ENCODE assay signal across 8 mouse cellular contexts in the genomic region with DNA sequence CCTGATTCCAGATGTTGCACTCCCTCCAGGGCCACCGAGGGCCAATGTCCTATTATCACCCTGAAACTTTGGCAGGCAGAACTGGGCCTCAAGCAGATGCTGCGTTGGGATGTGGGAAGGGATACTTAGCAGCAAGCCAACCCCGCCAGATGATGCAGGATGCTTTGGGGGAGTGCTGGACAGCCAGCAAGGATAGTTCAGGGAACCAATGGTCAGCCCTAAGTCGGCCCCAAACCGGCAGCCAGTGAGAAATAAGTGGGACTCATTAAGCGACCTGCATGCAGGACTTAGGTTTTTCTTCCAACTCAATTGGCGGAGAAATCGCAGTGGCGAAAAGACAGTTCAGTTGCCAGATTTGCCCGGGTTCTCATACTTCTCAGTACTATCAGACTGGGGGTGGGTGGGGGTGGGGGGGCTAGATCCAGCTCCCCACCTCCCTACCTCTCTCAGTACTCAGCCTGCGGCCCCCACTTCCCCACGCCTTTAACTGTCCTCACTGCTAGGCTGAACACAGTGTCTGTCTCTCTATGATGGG. TPM values are rescaled to one million over a fixed set of nuclear protein-coding genes. Genes with fewer than 3 reads are reported as not detected.
DNase-seq lines count a peak whose midpoint lies in the region; ATAC-seq lines count a peak whose summit lies in the region.

No protein-coding gene starts in this region.

- peak overlapping the region; percentile 85 for H3K4me2 ChIP-seq in forebrain, embryonic 12.5 days
- peak overlapping the region; percentile 55 for H3K4me2 ChIP-seq in intestine, embryonic 14.5 days (ENCODE audit: low read length)
- peak overlapping the region; percentile 62 for H3K4me2 ChIP-seq in midbrain, embryonic 16.5 days (ENCODE audit: low read length)

- H3K27ac ChIP-seq in forebrain, embryonic 12.5 days = peak overlapping the region; percentile 93
- H3K27ac ChIP-seq in intestine, embryonic 14.5 days (ENCODE audit: low read depth) = peak overlapping the region; percentile 96
- peak overlapping the region; percentile 96 for H3K27ac ChIP-seq in midbrain, embryonic 16.5 days (ENCODE audit: low read length)

- peak overlapping the region; percentile 99 for H3K9ac ChIP-seq in forebrain, embryonic 12.5 days
- H3K9ac ChIP-seq in intestine, embryonic 14.5 days (ENCODE audit: low read length) = peak overlapping the region; percentile 94
- H3K9ac ChIP-seq in midbrain, embryonic 16.5 days (ENCODE audit: low read depth, low read length) = peak overlapping the region; percentile 99

- H3K27me3 ChIP-seq in forebrain, embryonic 12.5 days = peaks cover 32% of the 10 kb centered on the region; the same call in 1 of the 2 replicates
- no peaks in the 10 kb centered on the region for H3K27me3 ChIP-seq in intestine, embryonic 14.5 days (replicated peaks; ENCODE audit: control insufficient read depth, insufficient read depth, low read length)
- no peaks in the 10 kb centered on the region for H3K27me3 ChIP-seq in midbrain, embryonic 16.5 days (ENCODE audit: control insufficient read depth, insufficient read depth, low read depth, low read length)

- H3K9me3 ChIP-seq in forebrain, embryonic 12.5 days = no peaks in the 10 kb centered on the region
- no peaks in the 10 kb centered on the region for H3K9me3 ChIP-seq in intestine, embryonic 14.5 days (ENCODE audit: control insufficient read depth, low read length)
- H3K9me3 ChIP-seq in midbrain, embryonic 16.5 days (replicated peaks; ENCODE audit: control insufficient read depth, low read length, poor library complexity, severe bottlenecking) = no peaks in the 10 kb centered on the region

- no peaks in the 10 kb centered on the region for H3K36me3 ChIP-seq in forebrain, embryonic 12.5 days (replicated peaks)
- H3K36me3 ChIP-seq in intestine, embryonic 14.5 days (ENCODE audit: control insufficient read depth, insufficient read depth, low read length) = 0 out of 2 replicates have a peak, but pooled peaks cover 2% of the 10 kb centered on the region
- H3K36me3 ChIP-seq in midbrain, embryonic 16.5 days (ENCODE audit: control insufficient read depth, insufficient read depth, low read length) = no peaks in the 10 kb centered on the region

- H3K4me3 ChIP-seq in forebrain, embryonic 12.5 days (replicated peaks) = peak overlapping the region; percentile 91
- H3K4me3 ChIP-seq in intestine, embryonic 14.5 days (ENCODE audit: low read depth, low read length) = peak overlapping the region; percentile 71
- H3K4me3 ChIP-seq in midbrain, embryonic 16.5 days (ENCODE audit: low read depth, low read length) = peak overlapping the region; percentile 83

- H3K4me1 ChIP-seq in forebrain, embryonic 12.5 days = peaks cover 62% of the 10 kb centered on the region
- peaks cover 55% of the 10 kb centered on the region for H3K4me1 ChIP-seq in intestine, embryonic 14.5 days (replicated peaks; ENCODE audit: control insufficient read depth, insufficient read depth, low read length)
- peaks cover 51% of the 10 kb centered on the region for H3K4me1 ChIP-seq in midbrain, embryonic 16.5 days (ENCODE audit: control insufficient read depth, insufficient read depth, low read length)

- peak; percentile 10; the same call in 1 of the 2 replicates for ATAC-seq in cerebellum, adult (ENCODE audit: insufficient number of reproducible peaks, low FRiP score, low TSS enrichment)
- ATAC-seq in forebrain, embryonic 12.5 days (ENCODE audit: low FRiP score) = no peak
- no peak for ATAC-seq in intestine, embryonic 14.5 days (replicated peaks; ENCODE audit: low FRiP score, low TSS enrichment, low read depth)
- no peak for ATAC-seq in midbrain, embryonic 16.5 days
- ATAC-seq in monocyte, adult 5-6 weeks (replicated peaks; ENCODE audit: insufficient number of reproducible peaks, low FRiP score, low TSS enrichment, poor library complexity, severe bottlenecking) = no peak

- no peak for DNase-seq in cerebellum, adult 8-10 months
- peak; percentile 68 for DNase-seq in 3T3-L1 (ENCODE audit: low read depth, low spot score)
- DNase-seq in intestine, embryonic 14.5 days (ENCODE audit: low spot score) = no peak
- DNase-seq in ovary, adult 18-20 months (ENCODE audit: low spot score) = no peak

- WGBS in forebrain, embryonic 12.5 days = 12% methylated on average over 12 of the region's 12 CpGs
- 19% methylated on average over 12 of the region's 12 CpGs for WGBS in intestine, embryonic 14.5 days
- 13% methylated on average over 12 of the region's 12 CpGs for WGBS in midbrain, embryonic 16.5 days

RNA-seq across cellular contexts. Expression of gene Hdac7, which starts 14.0 kb away (rescaled TPM):
- 23.7 and 24.1 TPM in 2 replicates for polyA plus RNA-seq in forebrain, embryonic 12.5 days (2016; fragmentation: Nextera tagmentation; extraction: Ambion mirVana)
- 28.3 and 30.2 TPM in 2 replicates for polyA plus RNA-seq in intestine, embryonic 14.5 days (2014; fragmentation: Nextera tagmentation; extraction: Ambion mirVana)
- polyA plus RNA-seq in midbrain, embryonic 16.5 days (2015; fragmentation: Nextera tagmentation; extraction: Ambion mirVana) = 28.6 and 31.5 TPM in 2 replicates
- 6.5 to 17.5 TPM (median 10.7 TPM) in 3 replicates for total RNA-seq in monocyte, adult 5-6 weeks (2017)

RNA-seq across cellular contexts. Expression of gene Slc48a1, which starts 52.0 kb away (rescaled TPM):
- 36.6 and 38.1 TPM in 2 replicates for polyA plus RNA-seq in forebrain, embryonic 12.5 days (2016; fragmentation: Nextera tagmentation; extraction: Ambion mirVana)
- polyA plus RNA-seq in intestine, embryonic 14.5 days (2014; fragmentation: Nextera tagmentation; extraction: Ambion mirVana) = 22.5 and 26.7 TPM in 2 replicates
- 92.1 and 100 TPM in 2 replicates for polyA plus RNA-seq in midbrain, embryonic 16.5 days (2015; fragmentation: Nextera tagmentation; extraction: Ambion mirVana)
- 20.0 to 22.8 TPM (median 22.4 TPM) in 3 replicates for total RNA-seq in monocyte, adult 5-6 weeks (2017)
